Mouse (Mus musculus) kidney, embryonic 14.5 days (tissue): Measurements from ENCODE around the gene Skida1. TPM values are rescaled to one million over a fixed set of nuclear protein-coding genes. Genes with fewer than 3 reads are reported as not detected.
"Not testable (repeated sequence)": the region's sequence is repeated elsewhere in the genome, so short reads cannot be mapped to it uniquely, and the experiment has no call there.

Experiments used
- ATAC-seq: fragments of 200-750 bp; cut with Nextera tagmentation; 2 replicates; pipeline ENCODE4 v1.8.0; 2017; ENCODE audit warnings: moderate number of reproducible peaks, mild to moderate bottlenecking, moderate TSS enrichment, moderate library complexity; ENCODE audit not compliant: low FRiP score, low TSS enrichment
- H3K27ac ChIP-seq: fragments of 300-500 bp; sonication (generic); 2 replicates; pipeline ENCODE4 v1.5.1; 2014; ENCODE audit warnings: low read depth, mild to moderate bottlenecking, low read length, moderate library complexity, mixed read lengths
- H3K27me3 ChIP-seq: fragments of 300-500 bp; sonication (generic); 2 replicates; pipeline ENCODE4 v1.6.1; 2014; ENCODE audit warnings: mild to moderate bottlenecking, low read length; ENCODE audit not compliant: control insufficient read depth, insufficient read depth
- H3K36me3 ChIP-seq: fragments of 300-500 bp; sonication (generic); 2 replicates; pipeline ENCODE4 v1.6.1; 2014; ENCODE audit warnings: low read length, mixed read lengths; ENCODE audit not compliant: control insufficient read depth, insufficient read depth
- H3K4me1 ChIP-seq: fragments of 300-500 bp; sonication (generic); 2 replicates; pipeline ENCODE4 v1.6.1; 2014; ENCODE audit warnings: low read length, mixed read lengths; ENCODE audit not compliant: control insufficient read depth, insufficient read depth
- H3K4me2 ChIP-seq: fragments of 300-500 bp; sonication (generic); replicated peaks from 2 replicates; pipeline ENCODE4 v1.6.1; 2014; ENCODE audit warnings: low read depth, mild to moderate bottlenecking, low read length
- H3K4me3 ChIP-seq: fragments of 300-500 bp; sonication (generic); 2 replicates; pipeline ENCODE4 v1.5.1; 2014; ENCODE audit warnings: mild to moderate bottlenecking, low read length
- H3K9ac ChIP-seq: fragments of 300-500 bp; sonication (generic); 2 replicates; pipeline ENCODE4 v1.6.1; 2014; ENCODE audit warnings: low read depth, mild to moderate bottlenecking, low read length, moderate library complexity
- H3K9me3 ChIP-seq: fragments of 300-500 bp; sonication (generic); 2 replicates; pipeline ENCODE4 v1.6.1; 2016; ENCODE audit warnings: low read length; ENCODE audit not compliant: control insufficient read depth
- WGBS: fragments of 180-500 bp; shearing (Covaris S2); extraction: QIAGEN DNeasy Blood & Tissue Kit; methylation state at CpG from one replicate; pipeline ENCODE4 v1.1.7; 2014; 5-methylcytosine and 5-hydroxymethylcytosine counted together
- polyA plus RNA-seq: library from polyadenylated mRNA; unstranded; fragments of >200 nt; fragmentation: Nextera tagmentation; extraction: Ambion mirVana; gene quantifications from 2 replicates; pipeline ENCODE4 v1.2.1, GENCODE M21; 2014

Skida1 gene
- 10.5 and 11.4 TPM in 2 replicates for polyA plus RNA-seq

DNA sequence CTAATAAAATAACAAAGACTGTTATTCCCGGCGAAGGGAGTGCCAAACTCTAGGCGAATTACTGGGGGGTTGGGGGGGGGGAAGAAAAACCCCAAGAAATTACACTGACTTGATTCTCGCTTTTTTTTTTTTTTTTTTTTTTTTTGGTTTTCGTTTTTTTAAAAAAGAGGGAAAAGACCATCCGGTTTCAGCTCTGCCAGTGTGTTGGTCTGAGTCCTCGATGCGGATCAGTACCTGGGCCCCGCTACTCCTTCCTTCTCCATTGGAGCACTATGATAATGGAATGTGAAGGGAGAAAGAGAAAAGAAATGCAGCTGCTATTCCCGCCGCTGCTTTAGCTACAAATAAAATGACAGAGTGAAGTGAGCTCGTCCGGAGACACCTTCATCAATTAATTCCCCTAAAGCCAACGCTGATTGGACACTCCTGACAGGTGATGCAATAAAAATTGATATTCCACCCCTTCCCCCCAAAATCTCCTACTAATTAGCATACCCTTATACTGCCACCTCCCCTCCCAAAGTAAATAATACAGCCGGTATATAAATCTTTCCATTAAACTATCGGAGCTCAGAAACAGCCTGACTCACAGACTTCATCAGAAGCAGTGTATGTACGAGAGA, at the start of gene Skida1:
Gene Skida1, minus strand, starts transcription at position 599 of the 623 bp plus-strand sequence.
- peak; percentile 71 for ATAC-seq
- Histone ChIP-seq H3K4me2 (peak within 1 kb of the TSS; percentile 85), H3K9ac (peak within 1 kb of the TSS; percentile 99), H3K36me3 (no peaks in the 10 kb centered on the region), H3K4me3 (peak within 1 kb of the TSS; percentile 91), H3K9me3 (no peaks in the 10 kb centered on the region), H3K27me3 (no peaks in the 10 kb centered on the region), H3K4me1 (peaks cover 16% of the 10 kb centered on the region), H3K27ac (peak within 1 kb of the TSS; percentile 100)
- under 1% methylated on average over 17 of the region's 17 CpGs for WGBS

GRCm38 (mm10) chr2:18095804-18096203, 47.0 kb upstream of the Skida1 start:
- H3K36me3 ChIP-seq, result peaks cover 32% of the 10 kb centered on the region
- ATAC-seq, result no peak
- H3K4me1 ChIP-seq, result no peaks in the 10 kb centered on the region
- 47% methylated on average over 2 of the region's 2 CpGs for WGBS
- no peak overlapping the region for H3K9ac ChIP-seq
- H3K4me3 ChIP-seq, result no peak overlapping the region
- H3K9me3 ChIP-seq, result no peaks in the 10 kb centered on the region
- no peak overlapping the region for H3K27ac ChIP-seq
- H3K4me2 ChIP-seq, result no peak overlapping the region
- H3K27me3 ChIP-seq, result no peaks in the 10 kb centered on the region

GRCm38 (mm10) chr2:18094319-18094718, 45.5 kb upstream of the Skida1 start:
- Histone ChIP-seq H3K4me2 (no peak overlapping the region), H3K4me3 (no peak overlapping the region), H3K4me1 (no peaks in the 10 kb centered on the region), H3K36me3 (peaks cover 39% of the 10 kb centered on the region), H3K9ac (no peak overlapping the region), H3K27me3 (no peaks in the 10 kb centered on the region), H3K9me3 (no peaks in the 10 kb centered on the region), H3K27ac (no peak overlapping the region)
- ATAC-seq, result no peak

DNA sequence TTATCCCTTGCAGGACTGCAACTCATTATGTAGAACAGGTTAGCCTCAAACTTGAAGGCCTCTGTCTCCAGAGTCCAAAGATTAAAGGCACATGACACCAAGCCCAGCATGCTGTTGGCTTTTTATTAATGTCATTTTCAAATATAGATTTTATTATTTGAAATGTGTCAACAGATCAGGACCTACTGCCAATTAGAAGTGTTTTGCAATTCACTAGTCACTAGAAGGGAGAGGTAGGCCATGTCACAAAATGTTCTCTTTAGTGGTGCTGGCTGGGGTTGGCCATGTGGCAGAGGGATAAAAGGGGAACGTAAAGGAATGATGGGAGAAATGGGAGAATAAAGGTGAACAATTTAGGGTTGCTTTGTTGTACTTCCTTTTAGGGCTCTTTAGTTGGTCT, 45.0 kb upstream of the Skida1 start:
- H3K4me1 ChIP-seq, result no peaks in the 10 kb centered on the region
- no peak overlapping the region for H3K27ac ChIP-seq
- H3K27me3 ChIP-seq, result no peaks in the 10 kb centered on the region
- H3K36me3 ChIP-seq, result peaks cover 40% of the 10 kb centered on the region
- WGBS, result 100% methylated on average over 1 of the region's 1 CpGs
- H3K9me3 ChIP-seq, result no peaks in the 10 kb centered on the region
- no peak overlapping the region for H3K9ac ChIP-seq
- H3K4me2 ChIP-seq, result no peak overlapping the region
- H3K4me3 ChIP-seq, result no peak overlapping the region
- ATAC-seq, result no peak

DNA sequence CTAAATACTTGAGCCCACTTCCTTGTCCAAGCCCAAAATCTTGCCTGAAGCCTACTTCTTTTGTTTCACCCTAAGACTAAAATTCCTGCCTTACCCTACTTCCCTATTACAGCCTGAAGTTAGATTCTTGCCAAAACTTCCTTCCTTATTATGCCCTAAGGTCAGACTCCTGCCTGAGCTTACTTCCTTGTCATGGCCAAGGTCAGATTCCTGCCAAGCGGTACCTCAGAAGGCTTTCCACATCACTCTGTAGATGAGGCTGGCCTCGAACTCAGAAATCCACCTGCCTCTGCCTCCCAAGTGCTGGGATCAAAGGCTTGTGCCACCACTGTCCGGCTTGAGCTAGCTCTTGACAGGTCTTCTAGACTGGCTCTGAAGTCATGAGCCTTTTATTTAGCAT, 38.8 kb upstream of the Skida1 start:
- peaks cover 74% of the 10 kb centered on the region for H3K36me3 ChIP-seq

GRCm38 (mm10) chr2:18080182-18080860, 31.5 kb upstream of the Skida1 start:
- 76% methylated on average over 2 of the region's 2 CpGs for WGBS
- no peak overlapping the region for H3K9ac ChIP-seq
- no peaks in the 10 kb centered on the region for H3K4me1 ChIP-seq
- H3K27me3 ChIP-seq, result no peaks in the 10 kb centered on the region
- H3K36me3 ChIP-seq, result peaks cover 69% of the 10 kb centered on the region
- H3K9me3 ChIP-seq, result no peaks in the 10 kb centered on the region; the same call in 1 of the 2 replicates
- H3K4me2 ChIP-seq, result no peak overlapping the region
- ATAC-seq, result 0 out of 2 replicates have a peak, but pooled peaks have one; percentile 55
- no peak overlapping the region for H3K4me3 ChIP-seq
- H3K27ac ChIP-seq, result no peak overlapping the region

More for the DNA sequence above, 38.8 kb upstream of the Skida1 start:
- not testable (repeated sequence) for H3K4me1 ChIP-seq, H3K9me3 ChIP-seq, ATAC-seq, H3K9ac ChIP-seq, H3K4me3 ChIP-seq, H3K4me2 ChIP-seq, H3K27ac ChIP-seq, H3K27me3 ChIP-seq
- 93% methylated on average over 3 of the region's 3 CpGs for WGBS

DNA sequence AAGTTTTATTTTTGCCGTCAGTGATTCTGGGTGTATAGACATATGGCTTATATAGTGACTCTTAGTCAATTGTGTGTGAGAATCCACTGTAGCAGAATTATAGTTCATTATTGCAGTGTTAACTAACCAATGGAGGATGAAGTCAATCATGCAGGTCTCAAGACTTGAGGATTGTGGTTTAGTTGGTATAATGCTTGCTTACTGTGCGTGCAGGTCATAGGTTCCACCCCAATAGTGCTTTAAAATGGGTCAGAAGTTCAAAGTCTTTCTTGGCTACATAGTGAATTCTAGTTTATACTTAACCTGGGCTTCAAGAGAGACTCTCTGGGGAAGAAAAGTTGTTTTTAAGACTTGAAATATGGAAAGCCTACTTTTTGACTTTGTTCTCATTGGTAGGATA, 23.1 kb upstream of the Skida1 start:
- no peak for ATAC-seq
- Histone ChIP-seq H3K27me3 (no peaks in the 10 kb centered on the region), H3K4me1 (no peaks in the 10 kb centered on the region), H3K4me2 (no peak overlapping the region), H3K4me3 (no peak overlapping the region), H3K9ac (no peak overlapping the region), H3K36me3 (peaks cover 51% of the 10 kb centered on the region), H3K27ac (no peak overlapping the region), H3K9me3 (no peaks in the 10 kb centered on the region)
- WGBS, result 84% methylated on average over 2 of the region's 2 CpGs

- no peak overlapping the region for H3K4me3 ChIP-seq
- no peaks in the 10 kb centered on the region for H3K9me3 ChIP-seq
- H3K27me3 ChIP-seq, result no peaks in the 10 kb centered on the region
- H3K36me3 ChIP-seq, result peaks cover 26% of the 10 kb centered on the region
- H3K27ac ChIP-seq, result no peak overlapping the region
- no peak overlapping the region for H3K4me2 ChIP-seq
- 91% methylated on average over 4 of the region's 4 CpGs for WGBS
- no peak for ATAC-seq
- H3K9ac ChIP-seq, result no peak overlapping the region
- H3K4me1 ChIP-seq, result peaks cover 6% of the 10 kb centered on the region; the same call in 1 of the 2 replicates
Observed at GRCm38 (mm10) chr2:18068071-18068796, 19.4 kb upstream of the Skida1 start.

- H3K27ac ChIP-seq, result no peak overlapping the region
- ATAC-seq, result no peak
- peak overlapping the region; percentile 82; the same call in 1 of the 2 replicates for H3K4me3 ChIP-seq
- peaks cover 6% of the 10 kb centered on the region; the same call in 1 of the 2 replicates for H3K4me1 ChIP-seq
- H3K9ac ChIP-seq, result peak overlapping the region; percentile 87; the same call in 1 of the 2 replicates
- peak overlapping the region; percentile 89 for H3K4me2 ChIP-seq
- no peaks in the 10 kb centered on the region for H3K27me3 ChIP-seq
- no peaks in the 10 kb centered on the region for H3K9me3 ChIP-seq
- H3K36me3 ChIP-seq, result peaks cover 12% of the 10 kb centered on the region
Observed at GRCm38 (mm10) chr2:18066436-18066835, 17.6 kb upstream of the Skida1 start.
